Mouse (Mus musculus) embryonic facial prominence, embryonic 10.5 days (tissue): Measurements from ENCODE around the gene Gm28729. TPM values are rescaled to one million over a fixed set of nuclear protein-coding genes. Genes with fewer than 3 reads are reported as not detected.

Source experiments
- DNase-seq: peaks from one replicate; pipeline ENCODE4 v3.0.0-alpha.2; 2017; ENCODE audit warnings: low spot score
- H3K27ac ChIP-seq: fragments of 300-500 bp; sonication (generic); replicated peaks from 2 replicates; pipeline ENCODE4 v1.5.1; 2016; ENCODE audit warnings: mild to moderate bottlenecking
- H3K27me3 ChIP-seq: fragments of 300-500 bp; sonication (generic); replicated peaks from 2 replicates; pipeline ENCODE4 v1.6.1; 2016; ENCODE audit warnings: low read depth, mild to moderate bottlenecking; ENCODE audit not compliant: poor library complexity, severe bottlenecking
- H3K36me3 ChIP-seq: fragments of 300-500 bp; sonication (generic); replicated peaks from 2 replicates; pipeline ENCODE4 v1.6.1; 2016; ENCODE audit warnings: mild to moderate bottlenecking, moderate library complexity
- H3K4me1 ChIP-seq: fragments of 300-500 bp; sonication (generic); 2 replicates; pipeline ENCODE4 v1.6.1; 2016
- H3K4me3 ChIP-seq: fragments of 300-500 bp; sonication (generic); 2 replicates; pipeline ENCODE4 v1.5.1; 2016; ENCODE audit warnings: mild to moderate bottlenecking, moderate library complexity
- H3K9me3 ChIP-seq: fragments of 300-500 bp; sonication (generic); 2 replicates; pipeline ENCODE4 v1.6.1; 2016; ENCODE audit warnings: mild to moderate bottlenecking
- WGBS: fragments of 180-500 bp; shearing (Covaris S2); methylation state at CpG from one replicate; pipeline ENCODE4 v1.1.7; 2016; 5-methylcytosine and 5-hydroxymethylcytosine counted together
- polyA plus RNA-seq: library from polyadenylated mRNA; unstranded; fragments of >200 nt; fragmentation: Nextera tagmentation; extraction: Ambion mirVana; gene quantifications from 2 replicates; pipeline ENCODE4 v1.2.1, GENCODE M21; 2016

The Gm28729 gene
- polyA plus RNA-seq, 1 experiment from 2014 or later = not detected

GRCm38 (mm10) chr9:96449514-96449913 lies 75.5 kb downstream of the Gm28729 start:
- Histone ChIP-seq H3K36me3 (no peaks in the 10 kb centered on the region), H3K27ac (no peak overlapping the region), H3K4me1 (peaks cover 16% of the 10 kb centered on the region), H3K4me3 (no peak overlapping the region), H3K27me3 (no peaks in the 10 kb centered on the region), H3K9me3 (no peaks in the 10 kb centered on the region)
- WGBS = 90% methylated on average over 9 of the region's 9 CpGs
- DNase-seq = no peak

- Histone ChIP-seq H3K27ac (no peak overlapping the region), H3K27me3 (peaks cover 15% of the 10 kb centered on the region), H3K4me3 (no peak overlapping the region), H3K9me3 (no peaks in the 10 kb centered on the region), H3K4me1 (peaks cover 7% of the 10 kb centered on the region), H3K36me3 (no peaks in the 10 kb centered on the region)
- DNase-seq = no peak
- WGBS = 80% methylated on average over 4 of the region's 4 CpGs
These were observed 79.7 kb downstream of the Gm28729 start for GRCm38 (mm10) chr9:96445351-96445750.

- H3K4me3 ChIP-seq = no peak overlapping the region
- no peaks in the 10 kb centered on the region for H3K36me3 ChIP-seq
- WGBS = 27% methylated on average over 10 of the region's 10 CpGs
- no peaks in the 10 kb centered on the region for H3K9me3 ChIP-seq
- DNase-seq = peak; percentile 32
- H3K27ac ChIP-seq = no peak overlapping the region
- H3K27me3 ChIP-seq = peaks cover 46% of the 10 kb centered on the region
- H3K4me1 ChIP-seq = peaks cover 25% of the 10 kb centered on the region
These were observed 83.0 kb downstream of the Gm28729 start for GRCm38 (mm10) chr9:96442081-96442480.

- WGBS = 3% methylated on average over 8 of the region's 8 CpGs
- Histone ChIP-seq H3K27me3 (peaks cover 64% of the 10 kb centered on the region), H3K9me3 (no peaks in the 10 kb centered on the region), H3K4me1 (peaks cover 34% of the 10 kb centered on the region), H3K27ac (peak overlapping the region; percentile 83), H3K36me3 (no peaks in the 10 kb centered on the region), H3K4me3 (peak overlapping the region; percentile 59)
- no peak for DNase-seq
These were observed 86.7 kb downstream of the Gm28729 start for GRCm38 (mm10) chr9:96438334-96438871.

- under 1% methylated on average over 25 of the region's 25 CpGs for WGBS
These were observed 87.2 kb downstream of the Gm28729 start for GRCm38 (mm10) chr9:96437805-96438333.

GRCm38 (mm10) chr9:96436901-96437804 lies 87.9 kb downstream of the Gm28729 start:
- peaks cover 64% of the 10 kb centered on the region for H3K27me3 ChIP-seq
- DNase-seq = peak; percentile 29
- 9% methylated on average over 28 of the region's 28 CpGs for WGBS
- peak overlapping the region; percentile 59 for H3K4me3 ChIP-seq
- H3K36me3 ChIP-seq = no peaks in the 10 kb centered on the region
- H3K27ac ChIP-seq = peak overlapping the region; percentile 83
- H3K9me3 ChIP-seq = no peaks in the 10 kb centered on the region
- peaks cover 31% of the 10 kb centered on the region for H3K4me1 ChIP-seq

More at GRCm38 (mm10) chr9:96437805-96438333, 87.2 kb downstream of the Gm28729 start:
- Histone ChIP-seq H3K9me3 (no peaks in the 10 kb centered on the region), H3K4me3 (peak overlapping the region; percentile 59), H3K27me3 (peaks cover 64% of the 10 kb centered on the region), H3K27ac (peak overlapping the region; percentile 83), H3K4me1 (peaks cover 34% of the 10 kb centered on the region), H3K36me3 (no peaks in the 10 kb centered on the region)
- peak; percentile 67 for DNase-seq

Other genes with a start within 250 kb of the Gm28729 start
- gene Atp1b3, start 160.8 kb downstream of the Gm28729 start, polyA plus RNA-seq = 147 and 160 TPM in 2 replicates
- gene Rnf7, start 46.6 kb downstream of the Gm28729 start, polyA plus RNA-seq = 264 and 272 TPM in 2 replicates
- 15.3 and 15.8 TPM in 2 replicates for gene Rasa2, start 106.4 kb upstream of the Gm28729 start, polyA plus RNA-seq
- 8.4 and 8.6 TPM in 2 replicates for gene Zbtb38, start 227.6 kb upstream of the Gm28729 start, polyA plus RNA-seq